In genomic region chr1:118457883-118458259, GRCm38 (mm10) we compare ENCODE assay signal across 8 mouse cellular contexts.
DNase-seq lines count a peak whose midpoint lies in the region; ATAC-seq and TF ChIP-seq lines count a peak whose summit lies in the region.
"Had no signal": no experiment of that assay in that cellular context is flagged by ENCODE, and none has a peak within 500 bp of the region (broad histone marks: within the 10 kb centered on the region; RNA-seq: fewer than 3 reads in every experiment).

No protein-coding gene starts in this region.

- peak overlapping the region; percentile 16 for H3K9ac ChIP-seq in lung, embryonic 14.5 days
- no peak overlapping the region for H3K9ac ChIP-seq in lung, postnatal 0 days (replicated peaks; ENCODE audit: low read depth)
- peak overlapping the region; percentile 22 for H3K9ac ChIP-seq in liver, embryonic 16.5 days (ENCODE audit: low read depth, low read length)

- H3K9me3 ChIP-seq in lung, embryonic 14.5 days (ENCODE audit: low read depth, low read length): no peaks in the 10 kb centered on the region
- H3K9me3 ChIP-seq in lung, postnatal 0 days (ENCODE audit: low read length): no peaks in the 10 kb centered on the region
- H3K9me3 ChIP-seq in hindbrain, embryonic 10.5 days: no peaks in the 10 kb centered on the region
- H3K9me3 ChIP-seq in liver, embryonic 16.5 days (replicated peaks; ENCODE audit: control insufficient read depth, low read length): no peaks in the 10 kb centered on the region

- no peak for DNase-seq in lung, embryonic 14.5 days
- DNase-seq in lung, postnatal 0 days (ENCODE audit: low spot score): no peak
- peak; percentile 13 for DNase-seq in hindbrain, embryonic 10.5 days (ENCODE audit: low spot score)
- peak; percentile 63 for DNase-seq in thymus, postnatal 14 days
- no peak for DNase-seq in gastrocnemius, postnatal 10 days
- no peak for DNase-seq in kidney, adult 11 months
- DNase-seq: kidney, postnatal 4 days had no signal

- peak overlapping the region; percentile 99; the same call in 1 of the 2 replicates for H3K27ac ChIP-seq in lung, embryonic 14.5 days (ENCODE audit: low read depth)
- H3K27ac ChIP-seq in lung, postnatal 0 days (ENCODE audit: low read length): no peak overlapping the region
- peak overlapping the region; percentile 54 for H3K27ac ChIP-seq in hindbrain, embryonic 10.5 days
- peak overlapping the region; percentile 96 for H3K27ac ChIP-seq in liver, embryonic 16.5 days (ENCODE audit: low read length)

- H3K4me1 ChIP-seq in lung, embryonic 14.5 days (ENCODE audit: insufficient read depth): peaks cover 7% of the 10 kb centered on the region
- no peaks in the 10 kb centered on the region for H3K4me1 ChIP-seq in lung, postnatal 0 days (ENCODE audit: insufficient read depth, low read depth, low read length)
- H3K4me1 ChIP-seq in hindbrain, embryonic 10.5 days (replicated peaks): peaks cover 39% of the 10 kb centered on the region
- H3K4me1 ChIP-seq in liver, embryonic 16.5 days (ENCODE audit: control insufficient read depth, low read depth, low read length): peaks cover 48% of the 10 kb centered on the region

- no peaks in the 10 kb centered on the region for H3K27me3 ChIP-seq in lung, embryonic 14.5 days (ENCODE audit: insufficient read depth, low read length)
- H3K27me3 ChIP-seq in lung, postnatal 0 days (replicated peaks; ENCODE audit: insufficient read depth, low read length): no peaks in the 10 kb centered on the region
- H3K27me3 ChIP-seq in hindbrain, embryonic 10.5 days (ENCODE audit: insufficient read depth, poor library complexity, severe bottlenecking): no peaks in the 10 kb centered on the region
- no peaks in the 10 kb centered on the region for H3K27me3 ChIP-seq in liver, embryonic 16.5 days (ENCODE audit: control insufficient read depth, insufficient read depth, low read depth, low read length)

- H3K4me2 ChIP-seq in lung, embryonic 14.5 days: peak overlapping the region; percentile 69
- no peak overlapping the region for H3K4me2 ChIP-seq in lung, postnatal 0 days (replicated peaks; ENCODE audit: low read depth, low read length)
- H3K4me2 ChIP-seq in liver, embryonic 16.5 days (ENCODE audit: low read depth, low read length): peak overlapping the region; percentile 92

- TF ChIP-seq CTCF in lung, embryonic 14.5 days (IDR thresholded peaks at IDR 0.05; ENCODE audit: low read depth): no peak
- no peak for TF ChIP-seq CTCF in lung, postnatal 0 days (IDR thresholded peaks at IDR 0.05)

- peaks cover 11% of the 10 kb centered on the region for H3K36me3 ChIP-seq in lung, embryonic 14.5 days (ENCODE audit: insufficient read depth)
- H3K36me3 ChIP-seq in lung, postnatal 0 days (ENCODE audit: insufficient read depth, low read length): no peaks in the 10 kb centered on the region
- H3K36me3 ChIP-seq in hindbrain, embryonic 10.5 days: peaks cover 24% of the 10 kb centered on the region
- no peaks in the 10 kb centered on the region for H3K36me3 ChIP-seq in liver, embryonic 16.5 days (ENCODE audit: control insufficient read depth, insufficient read depth)

- 41% methylated on average over 1 of the region's 1 CpGs for WGBS in lung, embryonic 14.5 days
- WGBS in lung, postnatal 0 days: 43% methylated on average over 1 of the region's 1 CpGs
- WGBS in hindbrain, embryonic 10.5 days: 35% methylated on average over 1 of the region's 1 CpGs
- 37% methylated on average over 1 of the region's 1 CpGs for WGBS in liver, embryonic 16.5 days (ENCODE audit: insufficient replicate concordance)

- ATAC-seq in lung, embryonic 14.5 days (ENCODE audit: insufficient read depth): no peak
- no peak for ATAC-seq in lung, postnatal 0 days
- no peak for ATAC-seq in liver, embryonic 16.5 days (ENCODE audit: low read depth)

- no peak for TF ChIP-seq EP300 in lung, postnatal 0 days (IDR thresholded peaks at IDR 0.05)

- no peak overlapping the region for H3K4me3 ChIP-seq in lung, embryonic 14.5 days (ENCODE audit: low read depth, low read length)
- no peak overlapping the region for H3K4me3 ChIP-seq in lung, postnatal 0 days (ENCODE audit: low read depth, low read length)
- peak overlapping the region; percentile 52; the same call in 1 of the 2 replicates for H3K4me3 ChIP-seq in hindbrain, embryonic 10.5 days
- peak overlapping the region; percentile 29; the same call in 1 of the 2 replicates for H3K4me3 ChIP-seq in liver, embryonic 16.5 days (ENCODE audit: low read depth, low read length)

Comparison
In these comparisons a context has a peak if more than half of its experiments do, and no peak if none do; other contexts are left out.
1. DNase-seq: peak in hindbrain, embryonic 10.5 days (single experiment) and thymus, postnatal 14 days (single experiment); none in lung, embryonic 14.5 days (single experiment), lung, postnatal 0 days (single experiment), gastrocnemius, postnatal 10 days (single experiment) and kidney, adult 11 months (single experiment).
2. H3K4me3 ChIP-seq: peak in hindbrain, embryonic 10.5 days (single experiment) and liver, embryonic 16.5 days (single experiment); none in lung, embryonic 14.5 days (single experiment) and lung, postnatal 0 days (single experiment).